Mouse (Mus musculus) G1E (cell line): ENCODE results near the gene Tnik. TPM values are rescaled to one million over a fixed set of nuclear protein-coding genes. Genes with fewer than 3 reads are reported as not detected.

Source experiments
- ATAC-seq: 2 replicates; pipeline ENCODE4 v1.8.0; 2016; ENCODE audit warnings: mild to moderate bottlenecking; ENCODE audit not compliant: insufficient number of reproducible peaks, poor library complexity, low FRiP score, severe bottlenecking; ENCODE audit errors: extremely low read depth
- DNase-seq: peaks from one replicate; pipeline ENCODE4 v3.0.0; 2012; ENCODE audit warnings: low spot score
- H3K27me3 ChIP-seq: 2 replicates; pipeline ENCODE4 v1.6.1; 2012; ENCODE audit warnings: mild to moderate bottlenecking, low read length, inconsistent platforms; ENCODE audit not compliant: insufficient read depth
- H3K36me3 ChIP-seq: replicated peaks from 2 replicates; pipeline ENCODE3; 2012; ENCODE audit warnings: mild to moderate bottlenecking, inconsistent platforms
- H3K4me1 ChIP-seq: 2 replicates; pipeline ENCODE4 v1.6.1; 2012; ENCODE audit warnings: low read depth, low read length, inconsistent platforms, mixed read lengths; ENCODE audit not compliant: insufficient read depth
- H3K4me3 ChIP-seq: 2 replicates; pipeline ENCODE4 v1.5.1; 2012; ENCODE audit warnings: low read depth, mild to moderate bottlenecking, inconsistent platforms, low read length, moderate library complexity, mixed read lengths
- H3K9me3 ChIP-seq: replicated peaks from 2 replicates; pipeline ENCODE4 v1.6.1; 2012; ENCODE audit warnings: inconsistent platforms
- CTCF ChIP-seq: IDR thresholded peaks from 2 replicates; pipeline ENCODE4 v1.5.1; 2012; ENCODE audit warnings: low read depth, low read length, inconsistent platforms, mixed read lengths
- GATA1 ChIP-seq: IDR thresholded peaks from 2 replicates; pipeline ENCODE4 v1.6.1; 2012; ENCODE audit warnings: borderline replicate concordance, low read length, inconsistent platforms, mixed read lengths
- GATA2 ChIP-seq: IDR thresholded peaks from 2 replicates; pipeline ENCODE4 v1.6.1; 2012; ENCODE audit warnings: low read depth, low read length, inconsistent platforms, borderline replicate concordance
- POLR2AphosphoS5 ChIP-seq: IDR thresholded peaks from 2 replicates; pipeline ENCODE4 v1.6.1; 2012; ENCODE audit warnings: low read depth, low read length, inconsistent platforms; ENCODE audit not compliant: insufficient replicate concordance
- TAL1 ChIP-seq: conservative IDR thresholded peaks from 2 replicates; pipeline ENCODE4 v1.6.1; 2012; ENCODE audit warnings: low read depth, low read length, inconsistent platforms, mixed read lengths
- polyA plus RNA-seq: library from polyadenylated mRNA; stranded (reverse); fragments of >175 nt; gene quantifications from 2 replicates; pipeline ENCODE4 v1.2.3, GENCODE M21; 2012
- total RNA-seq, 2 experiments: library from RNA; stranded (forward) in 1 of 2; stranded (reverse) in 1 of 2; fragments of 200-1000 nt in 1 of 2; fragments of >200 nt in 1 of 2; fragmentation: Nextera tagmentation in 1 of 2; gene quantifications; 2 replicates each; pipeline ENCODE4 v1.2.3; 2014 to 2017

Tnik gene
- total and polyA plus RNA-seq, 3 experiments = 0.69 to 4.6 (median 1.1) TPM

GRCm38 (mm10) chr3:28271884-28272283, 8.9 kb downstream of the Tnik start:
- no peaks in the 10 kb centered on the region for H3K9me3 ChIP-seq
- TF ChIP-seq TAL1 (no peak), POLR2AphosphoS5 (no peak), GATA2 (no peak), GATA1 (no peak), CTCF (no peak)

GRCm38 (mm10) chr3:28274763-28275162, 11.7 kb downstream of the Tnik start:
- Histone ChIP-seq H3K4me3 (no peak overlapping the region), H3K36me3 (no peaks in the 10 kb centered on the region), H3K27me3 (no peaks in the 10 kb centered on the region), H3K9me3 (no peaks in the 10 kb centered on the region), H3K4me1 (no peaks in the 10 kb centered on the region)
- TF ChIP-seq CTCF = no peak
- DNase-seq (no peak), ATAC-seq (no peak)

More at GRCm38 (mm10) chr3:28271884-28272283, 8.9 kb downstream of the Tnik start:
- Histone ChIP-seq H3K27me3 (no peaks in the 10 kb centered on the region), H3K36me3 (no peaks in the 10 kb centered on the region), H3K4me1 (no peaks in the 10 kb centered on the region), H3K4me3 (no peak overlapping the region)
- ATAC-seq (no peak), DNase-seq (no peak)

- ATAC-seq (no peak), DNase-seq (no peak)
- H3K9me3 ChIP-seq = no peaks in the 10 kb centered on the region
- no peaks in the 10 kb centered on the region for H3K4me1 ChIP-seq
- no peak for TF ChIP-seq GATA2
- TF ChIP-seq POLR2AphosphoS5 = no peak
- no peak for TF ChIP-seq GATA1
- TF ChIP-seq TAL1 = no peak
- no peak for TF ChIP-seq CTCF
- no peaks in the 10 kb centered on the region for H3K36me3 ChIP-seq
- no peak overlapping the region for H3K4me3 ChIP-seq
- H3K27me3 ChIP-seq = no peaks in the 10 kb centered on the region
These were observed 26.7 kb downstream of the Tnik start for GRCm38 (mm10) chr3:28289693-28290092.

- Histone ChIP-seq H3K9me3 (no peaks in the 10 kb centered on the region), H3K4me3 (no peak overlapping the region)
These were observed 38.4 kb downstream of the Tnik start for GRCm38 (mm10) chr3:28301378-28301777.

GRCm38 (mm10) chr3:28303915-28304314, 40.9 kb downstream of the Tnik start:
- no peak for DNase-seq
- no peak for TF ChIP-seq POLR2AphosphoS5
- no peak for TF ChIP-seq GATA1
- TF ChIP-seq GATA2 = no peak
- no peak for TF ChIP-seq TAL1
- no peak for TF ChIP-seq CTCF
- H3K36me3 ChIP-seq = no peaks in the 10 kb centered on the region
- H3K4me3 ChIP-seq = no peak overlapping the region
- no peaks in the 10 kb centered on the region for H3K4me1 ChIP-seq
- H3K27me3 ChIP-seq = no peaks in the 10 kb centered on the region
- ATAC-seq = no peak
- no peaks in the 10 kb centered on the region for H3K9me3 ChIP-seq

More at GRCm38 (mm10) chr3:28301378-28301777, 38.4 kb downstream of the Tnik start:
- TF ChIP-seq GATA2 = no peak
- TF ChIP-seq TAL1 = no peak
- TF ChIP-seq POLR2AphosphoS5 = no peak
- no peak for TF ChIP-seq GATA1
- no peak for TF ChIP-seq CTCF
- Histone ChIP-seq H3K36me3 (no peaks in the 10 kb centered on the region), H3K4me1 (no peaks in the 10 kb centered on the region), H3K27me3 (no peaks in the 10 kb centered on the region)
- DNase-seq (no peak), ATAC-seq (peak; percentile 63)

GRCm38 (mm10) chr3:28306852-28307251, 43.8 kb downstream of the Tnik start:
- no peaks in the 10 kb centered on the region for H3K27me3 ChIP-seq

GRCm38 (mm10) chr3:28314438-28314837, 51.4 kb downstream of the Tnik start:
- no peak for ATAC-seq
- H3K9me3 ChIP-seq = no peaks in the 10 kb centered on the region
- no peak for DNase-seq

More at GRCm38 (mm10) chr3:28306852-28307251, 43.8 kb downstream of the Tnik start:
- DNase-seq (no peak), ATAC-seq (no peak)
- Histone ChIP-seq H3K9me3 (no peaks in the 10 kb centered on the region), H3K4me1 (no peaks in the 10 kb centered on the region), H3K4me3 (no peak overlapping the region), H3K36me3 (no peaks in the 10 kb centered on the region)
- TF ChIP-seq GATA1 (no peak), CTCF (no peak), POLR2AphosphoS5 (no peak), GATA2 (no peak), TAL1 (no peak)

More at GRCm38 (mm10) chr3:28314438-28314837, 51.4 kb downstream of the Tnik start:
- TF ChIP-seq CTCF = no peak
- no peak for TF ChIP-seq GATA1
- TF ChIP-seq TAL1 = no peak
- Histone ChIP-seq H3K36me3 (no peaks in the 10 kb centered on the region), H3K4me1 (no peaks in the 10 kb centered on the region), H3K4me3 (no peak overlapping the region), H3K27me3 (no peaks in the 10 kb centered on the region)
